Mouse (Mus musculus) lung, embryonic 15.5 days (tissue): ENCODE measurements around the gene Efna5. TPM values are rescaled to one million over a fixed set of nuclear protein-coding genes. Genes with fewer than 3 reads are reported as not detected.

ENCODE experiments used
- ATAC-seq: fragments of 200-750 bp; cut with Nextera tagmentation; 2 replicates; pipeline ENCODE4 v1.8.0; 2017; ENCODE audit warnings: moderate number of reproducible peaks, borderline replicate concordance; ENCODE audit not compliant: low FRiP score, low TSS enrichment; ENCODE audit errors: extremely low read depth
- H3K27ac ChIP-seq: fragments of 300-500 bp; sonication (generic); 2 replicates; pipeline ENCODE4 v1.5.1; 2015; ENCODE audit warnings: moderate library complexity, mild to moderate bottlenecking, inconsistent platforms
- H3K27me3 ChIP-seq: fragments of 300-500 bp; sonication (generic); 2 replicates; pipeline ENCODE4 v1.6.1; 2015; ENCODE audit warnings: inconsistent platforms
- H3K36me3 ChIP-seq: fragments of 300-500 bp; sonication (generic); 2 replicates; pipeline ENCODE4 v1.6.1; 2015; ENCODE audit warnings: inconsistent platforms
- H3K4me1 ChIP-seq: fragments of 300-500 bp; sonication (generic); 2 replicates; pipeline ENCODE4 v1.6.1; 2015; ENCODE audit warnings: inconsistent platforms
- H3K4me2 ChIP-seq: fragments of 300-500 bp; sonication (generic); 2 replicates; pipeline ENCODE4 v1.6.1; 2015; ENCODE audit warnings: inconsistent platforms, mild to moderate bottlenecking, moderate library complexity
- H3K4me3 ChIP-seq: fragments of 300-500 bp; sonication (generic); 2 replicates; pipeline ENCODE4 v1.5.1; 2015; ENCODE audit warnings: mild to moderate bottlenecking, inconsistent platforms
- H3K9ac ChIP-seq: fragments of 300-500 bp; sonication (generic); 2 replicates; pipeline ENCODE4 v1.6.1; 2015; ENCODE audit warnings: inconsistent platforms
- H3K9me3 ChIP-seq: fragments of 300-500 bp; sonication (generic); 2 replicates; pipeline ENCODE4 v1.6.1; 2016; ENCODE audit warnings: inconsistent platforms
- WGBS: fragments of 180-500 bp; shearing (Covaris S2); methylation state at CpG from one replicate; pipeline ENCODE4 v1.1.7; 2015; 5-methylcytosine and 5-hydroxymethylcytosine counted together
- polyA plus RNA-seq: library from polyadenylated mRNA; unstranded; fragments of >200 nt; fragmentation: Nextera tagmentation; extraction: Ambion mirVana; gene quantifications from 2 replicates; pipeline ENCODE4 v1.2.1, GENCODE M21; 2015

The Efna5 gene
- polyA plus RNA-seq, 1 experiment from 2014 or later, result 12.6 TPM

- no peak overlapping the region for H3K27ac ChIP-seq
- H3K36me3 ChIP-seq, result no peaks in the 10 kb centered on the region
- WGBS, result 44% methylated on average over 20 of the region's 20 CpGs
- no peak overlapping the region for H3K9ac ChIP-seq
- no peaks in the 10 kb centered on the region for H3K27me3 ChIP-seq
- ATAC-seq, result peak; percentile 76; the same call in 1 of the 2 replicates
- H3K9me3 ChIP-seq, result no peaks in the 10 kb centered on the region
- H3K4me1 ChIP-seq, result no peaks in the 10 kb centered on the region
- H3K4me3 ChIP-seq, result no peak overlapping the region
- peak overlapping the region; percentile 9; the same call in 1 of the 2 replicates for H3K4me2 ChIP-seq
These were observed 160.2 kb downstream of the Efna5 start for GRCm38 (mm10) chr17:62720740-62721450.

- no peak overlapping the region for H3K27ac ChIP-seq
- H3K27me3 ChIP-seq, result no peaks in the 10 kb centered on the region
- H3K9ac ChIP-seq, result no peak overlapping the region
- no peaks in the 10 kb centered on the region for H3K9me3 ChIP-seq
- H3K4me3 ChIP-seq, result no peak overlapping the region
- WGBS, result 66% methylated on average over 12 of the region's 12 CpGs
- no peaks in the 10 kb centered on the region for H3K4me1 ChIP-seq
- no peaks in the 10 kb centered on the region for H3K36me3 ChIP-seq
- ATAC-seq, result no peak
- no peak overlapping the region for H3K4me2 ChIP-seq
These were observed 163.5 kb downstream of the Efna5 start for GRCm38 (mm10) chr17:62717426-62718131.

GRCm38 (mm10) chr17:62713455-62713854 is 167.7 kb downstream of the Efna5 start:
- Histone ChIP-seq H3K27me3 (no peaks in the 10 kb centered on the region), H3K4me2 (no peak overlapping the region), H3K36me3 (no peaks in the 10 kb centered on the region), H3K4me3 (no peak overlapping the region), H3K4me1 (no peaks in the 10 kb centered on the region), H3K27ac (no peak overlapping the region), H3K9ac (no peak overlapping the region), H3K9me3 (no peaks in the 10 kb centered on the region)
- no peak for ATAC-seq
- WGBS, result 41% methylated on average over 3 of the region's 3 CpGs

GRCm38 (mm10) chr17:62706418-62706817 is 174.7 kb downstream of the Efna5 start:
- H3K9ac ChIP-seq, result no peak overlapping the region
- WGBS, result 67% methylated on average over 6 of the region's 6 CpGs
- ATAC-seq, result no peak
- H3K4me2 ChIP-seq, result no peak overlapping the region
- no peaks in the 10 kb centered on the region for H3K36me3 ChIP-seq
- H3K27ac ChIP-seq, result no peak overlapping the region
- no peaks in the 10 kb centered on the region for H3K9me3 ChIP-seq
- no peaks in the 10 kb centered on the region for H3K27me3 ChIP-seq
- H3K4me1 ChIP-seq, result 0 out of 2 replicates have a peak, but pooled peaks cover under 1% of the 10 kb centered on the region
- no peak overlapping the region for H3K4me3 ChIP-seq

GRCm38 (mm10) chr17:62702020-62702814 is 178.9 kb downstream of the Efna5 start:
- 64% methylated on average over 9 of the region's 9 CpGs for WGBS
- Histone ChIP-seq H3K9ac (no peak overlapping the region), H3K27ac (no peak overlapping the region), H3K9me3 (no peaks in the 10 kb centered on the region), H3K36me3 (no peaks in the 10 kb centered on the region), H3K4me3 (no peak overlapping the region), H3K4me1 (peaks cover 10% of the 10 kb centered on the region), H3K4me2 (no peak overlapping the region), H3K27me3 (no peaks in the 10 kb centered on the region)
- no peak for ATAC-seq

- no peaks in the 10 kb centered on the region for H3K36me3 ChIP-seq
- WGBS, result 44% methylated on average over 9 of the region's 9 CpGs
- H3K27ac ChIP-seq, result no peak overlapping the region
- H3K9ac ChIP-seq, result no peak overlapping the region
- no peaks in the 10 kb centered on the region for H3K27me3 ChIP-seq
- no peak overlapping the region for H3K4me2 ChIP-seq
- peaks cover 10% of the 10 kb centered on the region for H3K4me1 ChIP-seq
- ATAC-seq, result no peak
- no peak overlapping the region for H3K4me3 ChIP-seq
- no peaks in the 10 kb centered on the region for H3K9me3 ChIP-seq
These were observed 180.1 kb downstream of the Efna5 start for GRCm38 (mm10) chr17:62700791-62701602.

GRCm38 (mm10) chr17:62694958-62695437 is 186.1 kb downstream of the Efna5 start:
- Histone ChIP-seq H3K27ac (no peak overlapping the region), H3K9me3 (no peaks in the 10 kb centered on the region), H3K27me3 (no peaks in the 10 kb centered on the region), H3K4me3 (no peak overlapping the region), H3K4me2 (no peak overlapping the region), H3K9ac (no peak overlapping the region), H3K36me3 (no peaks in the 10 kb centered on the region), H3K4me1 (no peaks in the 10 kb centered on the region)
- WGBS, result 75% methylated on average over 9 of the region's 9 CpGs
- ATAC-seq, result no peak

GRCm38 (mm10) chr17:62692242-62692641 is 188.9 kb downstream of the Efna5 start:
- no peak overlapping the region for H3K9ac ChIP-seq
- WGBS, result 52% methylated on average over 4 of the region's 4 CpGs
- H3K4me1 ChIP-seq, result peaks cover 1% of the 10 kb centered on the region; the same call in 1 of the 2 replicates
- no peaks in the 10 kb centered on the region for H3K27me3 ChIP-seq
- H3K4me2 ChIP-seq, result no peak overlapping the region
- no peak overlapping the region for H3K4me3 ChIP-seq
- no peaks in the 10 kb centered on the region for H3K36me3 ChIP-seq
- no peak overlapping the region for H3K27ac ChIP-seq
- ATAC-seq, result no peak
- no peaks in the 10 kb centered on the region for H3K9me3 ChIP-seq

GRCm38 (mm10) chr17:62691201-62691715 is 189.9 kb downstream of the Efna5 start:
- Histone ChIP-seq H3K4me3 (no peak overlapping the region), H3K36me3 (no peaks in the 10 kb centered on the region), H3K4me2 (no peak overlapping the region), H3K9ac (no peak overlapping the region), H3K27me3 (no peaks in the 10 kb centered on the region), H3K4me1 (peaks cover 4% of the 10 kb centered on the region; the same call in 1 of the 2 replicates), H3K27ac (no peak overlapping the region), H3K9me3 (no peaks in the 10 kb centered on the region)
- ATAC-seq, result no peak
- 88% methylated on average over 4 of the region's 4 CpGs for WGBS

GRCm38 (mm10) chr17:62690256-62690655 is 190.9 kb downstream of the Efna5 start:
- Histone ChIP-seq H3K4me1 (peaks cover 4% of the 10 kb centered on the region; the same call in 1 of the 2 replicates), H3K27me3 (no peaks in the 10 kb centered on the region), H3K9ac (no peak overlapping the region), H3K4me2 (no peak overlapping the region), H3K9me3 (no peaks in the 10 kb centered on the region), H3K4me3 (no peak overlapping the region), H3K27ac (no peak overlapping the region), H3K36me3 (no peaks in the 10 kb centered on the region)
- ATAC-seq, result peak; percentile 50; the same call in 1 of the 2 replicates
- WGBS, result 31% methylated on average over 8 of the region's 8 CpGs

GRCm38 (mm10) chr17:62689646-62690045 is 191.5 kb downstream of the Efna5 start:
- ATAC-seq, result no peak
- Histone ChIP-seq H3K36me3 (no peaks in the 10 kb centered on the region), H3K4me1 (peaks cover 4% of the 10 kb centered on the region; the same call in 1 of the 2 replicates), H3K4me3 (no peak overlapping the region), H3K4me2 (no peak overlapping the region), H3K9ac (no peak overlapping the region), H3K9me3 (no peaks in the 10 kb centered on the region), H3K27me3 (no peaks in the 10 kb centered on the region), H3K27ac (no peak overlapping the region)
- 49% methylated on average over 4 of the region's 4 CpGs for WGBS
